Mouse (Mus musculus) Muller cell, postnatal 12 days (primary cell): Measurements from ENCODE around the gene Pde10a.
A peak's percentile ranks its signal among the peaks of the same experiment; 100 is the strongest.

ENCODE experiments used
- DNase-seq: peaks from one replicate; pipeline ENCODE4 v3.0.0-alpha.2; 2015; ENCODE audit errors: inconsistent ontology term

Gene Pde10a

GRCm38 (mm10) chr17:8580360-8580759, 55.2 kb downstream of the Pde10a start:
- no peak for DNase-seq

- DNase-seq = no peak
Observed at GRCm38 (mm10) chr17:8581579-8581978, 56.4 kb downstream of the Pde10a start.

GRCm38 (mm10) chr17:8592427-8593277, 67.5 kb downstream of the Pde10a start:
- peak; percentile 77 for DNase-seq

GRCm38 (mm10) chr17:8597790-8598189, 72.6 kb downstream of the Pde10a start:
- peak; percentile 54 for DNase-seq

GRCm38 (mm10) chr17:8602976-8603375, 77.8 kb downstream of the Pde10a start:
- DNase-seq = no peak

- DNase-seq = no peak
Observed at GRCm38 (mm10) chr17:8605921-8606320, 80.7 kb downstream of the Pde10a start.

GRCm38 (mm10) chr17:8606695-8607094, 81.5 kb downstream of the Pde10a start:
- DNase-seq = no peak

GRCm38 (mm10) chr17:8611916-8612315, 86.7 kb downstream of the Pde10a start:
- DNase-seq = no peak

- DNase-seq = peak; percentile 78
Observed at GRCm38 (mm10) chr17:8613882-8614551, 88.8 kb downstream of the Pde10a start.

- no peak for DNase-seq
Observed at GRCm38 (mm10) chr17:8620346-8620745, 95.2 kb downstream of the Pde10a start.

GRCm38 (mm10) chr17:8621105-8621504, 95.9 kb downstream of the Pde10a start:
- DNase-seq = peak; percentile 38

- no peak for DNase-seq
Observed at GRCm38 (mm10) chr17:8621906-8622305, 96.7 kb downstream of the Pde10a start.

- no peak for DNase-seq
Observed at GRCm38 (mm10) chr17:8626421-8626820, 101.2 kb downstream of the Pde10a start.

- DNase-seq = no peak
Observed at GRCm38 (mm10) chr17:8631701-8632100, 106.5 kb downstream of the Pde10a start.

- no peak for DNase-seq
Observed at GRCm38 (mm10) chr17:8633596-8633995, 108.4 kb downstream of the Pde10a start.

- DNase-seq = no peak
Observed at GRCm38 (mm10) chr17:8634476-8634875, 109.3 kb downstream of the Pde10a start.

GRCm38 (mm10) chr17:8636231-8636630, 111.1 kb downstream of the Pde10a start:
- no peak for DNase-seq

- DNase-seq = no peak
Observed at GRCm38 (mm10) chr17:8636691-8637090, 111.5 kb downstream of the Pde10a start.

- no peak for DNase-seq
Observed at GRCm38 (mm10) chr17:8637181-8637580, 112.0 kb downstream of the Pde10a start.

- peak; percentile 72 for DNase-seq
Observed at GRCm38 (mm10) chr17:8639703-8640380, 114.7 kb downstream of the Pde10a start.

- DNase-seq = no peak
Observed at GRCm38 (mm10) chr17:8640741-8641480, 115.7 kb downstream of the Pde10a start.

GRCm38 (mm10) chr17:8641491-8641890, 116.3 kb downstream of the Pde10a start:
- peak; percentile 93 for DNase-seq
